Mouse (Mus musculus) liver, adult (tissue): ENCODE results near the gene Filip1l.
A peak's percentile ranks its signal among the peaks of the same experiment; 100 is the strongest.

ENCODE experiments used
- GATA4 ChIP-seq: IDR thresholded peaks from 2 replicates; pipeline ENCODE4 v1.6.1; 2014; ENCODE audit warnings: mild to moderate bottlenecking, low read length; ENCODE audit not compliant: insufficient replicate concordance

Gene Filip1l

GRCm38 (mm10) chr16:57473415-57474085, 120.7 kb downstream of the Filip1l start:
- no peak for TF ChIP-seq GATA4

GRCm38 (mm10) chr16:57478451-57478850, 125.6 kb downstream of the Filip1l start:
- TF ChIP-seq GATA4: no peak

- TF ChIP-seq GATA4: no peak
Observed at GRCm38 (mm10) chr16:57479776-57480175, 126.9 kb downstream of the Filip1l start.

GRCm38 (mm10) chr16:57482264-57482663, 129.4 kb downstream of the Filip1l start:
- no peak for TF ChIP-seq GATA4

- TF ChIP-seq GATA4: no peak
Observed at GRCm38 (mm10) chr16:57482911-57483310, 130.0 kb downstream of the Filip1l start.

- TF ChIP-seq GATA4: no peak
Observed at GRCm38 (mm10) chr16:57483503-57483902, 130.6 kb downstream of the Filip1l start.

- no peak for TF ChIP-seq GATA4
Observed at GRCm38 (mm10) chr16:57484043-57484795, 131.3 kb downstream of the Filip1l start.

GRCm38 (mm10) chr16:57485265-57485664, 132.4 kb downstream of the Filip1l start:
- peak; percentile 8; the same call in 1 of the 2 replicates for TF ChIP-seq GATA4

- no peak for TF ChIP-seq GATA4
Observed at GRCm38 (mm10) chr16:57486266-57486665, 133.4 kb downstream of the Filip1l start.

- no peak for TF ChIP-seq GATA4
Observed at GRCm38 (mm10) chr16:57488661-57489060, 135.8 kb downstream of the Filip1l start.

- TF ChIP-seq GATA4: no peak
Observed at GRCm38 (mm10) chr16:57490691-57491090, 137.8 kb downstream of the Filip1l start.

- TF ChIP-seq GATA4: no peak
Observed at GRCm38 (mm10) chr16:57491853-57492252, 139.0 kb downstream of the Filip1l start.

- TF ChIP-seq GATA4: no peak
Observed at GRCm38 (mm10) chr16:57495476-57496203, 142.7 kb downstream of the Filip1l start.

- no peak for TF ChIP-seq GATA4
Observed at GRCm38 (mm10) chr16:57496437-57497173, 143.7 kb downstream of the Filip1l start.

- no peak for TF ChIP-seq GATA4
Observed at GRCm38 (mm10) chr16:57500851-57501250, 148.0 kb downstream of the Filip1l start.
